Mouse (Mus musculus) left cerebral cortex, adult 6 months (tissue): ENCODE measurements around the gene Poc1a. TPM values are rescaled to one million over a fixed set of nuclear protein-coding genes. Genes with fewer than 3 reads are reported as not detected.

Experiments used
- long read RNA-seq, 2 experiments: library from polyadenylated mRNA; unstranded; transcript quantifications; one replicate each; pipeline ENCODE4 v2.0.0; 2019 to 2020
- polyA plus RNA-seq: library from polyadenylated mRNA; unstranded; fragments of <200 nt; fragmentation: Nextera tagmentation; gene quantifications from 2 replicates; pipeline ENCODE4 v1.2.3, GENCODE M21; 2021

Gene Poc1a
- polyA plus RNA-seq: 24.8 and 33.9 TPM in 2 replicates
- long read RNA-seq, experiment 1, transcript Poc1a-201 (11 exons, 2,337 nt): major isoform, 13 of 37 reads
- long read RNA-seq, experiment 1, partial matches to known transcripts: 2 of 37 reads
- long read RNA-seq, experiment 1, other reads (novel, unspliced or antisense): 19 of 37 reads
- long read RNA-seq, experiment 2, transcript Poc1a-202 (3 exons, 533 nt): major isoform, 8 of 20 reads
- long read RNA-seq, experiment 2, partial matches to known transcripts: 2 of 20 reads
- long read RNA-seq, experiment 2, other reads (novel, unspliced or antisense): 9 of 20 reads

DNA sequence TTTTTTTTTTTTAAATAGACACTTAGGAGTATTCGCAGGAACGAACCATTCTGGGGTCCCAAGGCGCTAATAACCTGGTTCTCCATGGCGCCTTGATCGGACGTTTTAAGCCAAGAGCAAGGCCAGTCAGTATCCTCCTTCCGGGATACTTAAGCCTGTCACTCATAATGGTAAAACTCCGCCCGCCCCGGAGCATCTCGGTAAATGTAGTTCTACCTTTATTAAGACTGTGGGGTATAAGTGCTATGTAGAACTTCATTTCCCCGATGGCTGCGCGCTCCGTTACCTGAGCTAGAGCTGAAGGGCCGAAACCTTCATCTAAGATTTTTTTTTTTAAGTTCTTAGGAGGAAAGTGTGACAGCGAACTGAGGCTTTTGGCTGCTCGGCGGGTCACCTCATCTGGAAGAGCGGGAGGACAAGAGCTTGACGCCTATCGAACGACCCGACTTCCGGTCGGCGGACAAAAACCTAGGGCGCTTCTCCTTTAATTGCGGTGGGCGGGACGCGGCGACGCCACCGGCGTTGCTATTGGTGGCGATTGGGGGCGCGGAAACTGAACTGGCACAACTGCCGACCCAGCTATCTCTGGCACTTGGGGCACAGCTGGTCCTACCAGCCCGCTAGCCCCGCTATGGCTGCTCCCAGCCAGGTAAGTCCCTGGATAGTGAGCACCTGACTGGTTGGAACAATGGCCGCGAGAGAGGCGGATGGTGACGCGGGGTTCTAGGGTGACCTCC lies at the start of gene Poc1a:
TSS of gene Poc1a (plus strand) at position 254 of the 737 bp plus-strand sequence.

DNA sequence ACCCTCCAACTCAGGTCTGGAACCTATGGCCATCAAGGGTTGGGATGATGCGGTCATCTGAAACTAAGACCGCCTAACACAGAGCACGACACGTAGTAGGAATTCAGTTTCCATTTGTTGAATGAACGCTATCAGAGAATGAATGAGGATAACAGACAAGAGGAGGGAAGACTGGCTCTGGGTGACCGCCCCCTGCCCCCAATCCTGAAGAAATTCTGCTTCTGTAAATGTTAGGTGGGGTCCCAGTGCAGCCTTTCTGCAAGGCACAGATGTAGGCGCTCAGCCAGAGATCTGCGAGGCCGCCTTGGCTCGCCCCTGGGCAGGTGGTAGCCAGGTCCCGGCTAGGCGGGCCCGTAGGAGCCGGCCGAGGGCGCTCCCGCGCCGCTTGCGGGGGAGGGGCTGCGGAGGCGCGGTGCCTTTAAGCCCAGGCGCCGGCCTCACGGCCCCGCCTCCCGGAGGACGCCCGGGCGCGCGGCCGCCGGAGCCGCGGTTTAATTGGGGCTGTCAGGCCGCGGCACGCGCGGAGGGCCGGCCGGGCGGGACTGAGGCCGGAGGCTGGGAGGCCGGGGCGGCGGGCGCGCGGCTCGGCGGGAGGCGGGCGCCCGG lies 87.4 kb downstream of the Poc1a start, which contains the start of gene Dusp7:
TSS of gene Dusp7 (plus strand) at position 521 of the 606 bp plus-strand sequence.

Other genes starting within 250 kb of the Poc1a start
- 1.1 and 1.4 TPM in 2 replicates for gene Col6a4, start 184.3 kb upstream of the Poc1a start, polyA plus RNA-seq
- 0.99 and 1.2 TPM in 2 replicates for gene Glyctk, start 122.9 kb upstream of the Poc1a start, polyA plus RNA-seq
- 47.8 and 50.0 TPM in 2 replicates for gene Wdr82, start 110.1 kb upstream of the Poc1a start, polyA plus RNA-seq
- 14.6 and 19.3 TPM in 2 replicates for gene Ppm1m, start 81.3 kb upstream of the Poc1a start, polyA plus RNA-seq
- 77.0 and 77.9 TPM in 2 replicates for gene Twf2, start 78.0 kb upstream of the Poc1a start, polyA plus RNA-seq
- 0.20 and 0.25 TPM in 2 replicates for gene Tlr9, start 58.5 kb upstream of the Poc1a start, polyA plus RNA-seq
- 56.7 and 78.9 TPM in 2 replicates for gene Alas1, start 32.4 kb upstream of the Poc1a start, polyA plus RNA-seq
- 17.7 and 21.8 TPM in 2 replicates for gene Dusp7, start 87.6 kb downstream of the Poc1a start, polyA plus RNA-seq
- gene Rpl29, start 148.4 kb downstream of the Poc1a start, polyA plus RNA-seq: 667 and 915 TPM in 2 replicates
- 11.2 and 11.3 TPM in 2 replicates for gene Acy1, start 157.3 kb downstream of the Poc1a start, polyA plus RNA-seq
- 10.4 and 12.8 TPM in 2 replicates for gene Abhd14b, start 166.4 kb downstream of the Poc1a start, polyA plus RNA-seq
- 61.7 and 68.7 TPM in 2 replicates for gene Abhd14a, start 166.6 kb downstream of the Poc1a start, polyA plus RNA-seq
- gene Pcbp4, start 172.2 kb downstream of the Poc1a start, polyA plus RNA-seq: 63.4 and 112 TPM in 2 replicates
- 6.8 and 13.9 TPM in 2 replicates for gene Gpr62, start 184.9 kb downstream of the Poc1a start, polyA plus RNA-seq
- gene Rrp9, start 194.9 kb downstream of the Poc1a start, polyA plus RNA-seq: 24.7 and 25.8 TPM in 2 replicates
- 5.1 and 5.3 TPM in 2 replicates for gene Parp3, start 195.9 kb downstream of the Poc1a start, polyA plus RNA-seq
- not detected in 2 replicates for gene Iqcf1, start 218.9 kb downstream of the Poc1a start, polyA plus RNA-seq
- gene Iqcf5, start 233.5 kb downstream of the Poc1a start, polyA plus RNA-seq: not detected in 2 replicates